Mouse (Mus musculus) heart, adult 2 months (tissue): ENCODE results near the gene Dnajc3. TPM values are rescaled to one million over a fixed set of nuclear protein-coding genes. Genes with fewer than 3 reads are reported as not detected.
"Not testable (repeated sequence)": the region's sequence is repeated elsewhere in the genome, so short reads cannot be mapped to it uniquely, and the experiment has no call there.

Experiments used
- DNase-seq, 2 experiments: peaks; one replicate each; pipeline ENCODE4 v3.0.0; 2021
- H3K27ac ChIP-seq: fragments of 200-600 bp; 2 replicates; pipeline ENCODE4 v1.8.1; 2022
- H3K27me3 ChIP-seq: fragments of 200-500 bp; 2 replicates; pipeline ENCODE4 v1.6.1; 2012; ENCODE audit warnings: mild to moderate bottlenecking, low read length, inconsistent platforms, mixed read lengths; ENCODE audit not compliant: control insufficient read depth, insufficient read depth
- H3K36me3 ChIP-seq: fragments of 200-500 bp; 2 replicates; pipeline ENCODE4 v1.6.1; 2012; ENCODE audit warnings: low read length, inconsistent platforms; ENCODE audit not compliant: control insufficient read depth, insufficient read depth
- H3K4me1 ChIP-seq: fragments of 200-500 bp; 2 replicates; pipeline ENCODE4 v1.6.1; 2011; ENCODE audit warnings: low read length; ENCODE audit not compliant: control insufficient read depth, insufficient read depth
- H3K4me3 ChIP-seq: fragments of 200-600 bp; 2 replicates; pipeline ENCODE4 v1.8.1; 2022
- H3K79me2 ChIP-seq: fragments of 200-500 bp; replicated peaks from 2 replicates; pipeline ENCODE4 v1.6.1; 2012; ENCODE audit warnings: mild to moderate bottlenecking, inconsistent platforms, low read length, moderate library complexity, mixed read lengths; ENCODE audit not compliant: control insufficient read depth, insufficient read depth
- H3K9ac ChIP-seq: fragments of 200-500 bp; 2 replicates; pipeline ENCODE4 v1.6.1; 2012; ENCODE audit warnings: low read depth, mild to moderate bottlenecking, control low read depth, inconsistent platforms, low read length, mixed read lengths
- CTCF ChIP-seq: fragments of 200-600 bp; IDR thresholded peaks from 2 replicates; pipeline ENCODE4 v1.8.1; 2022; ENCODE audit warnings: antibody characterized with exemption, mild to moderate bottlenecking, moderate library complexity
- EP300 ChIP-seq: fragments of 200-500 bp; IDR thresholded peaks from 2 replicates; pipeline ENCODE4 v1.6.1; 2011; ENCODE audit warnings: low read depth, low read length, control low read depth; ENCODE audit not compliant: insufficient read depth
- POLR2A ChIP-seq: fragments of 200-500 bp; IDR thresholded peaks from 2 replicates; pipeline ENCODE4 v1.6.1; 2011; ENCODE audit warnings: mild to moderate bottlenecking, low read depth, low read length, control low read depth; ENCODE audit not compliant: insufficient read depth
- WGBS: fragments of 180-500 bp; shearing (Covaris S2); methylation state at CpG from one replicate; pipeline ENCODE4 v1.1.7; 2018; 5-methylcytosine and 5-hydroxymethylcytosine counted together
- intact Hi-C: fragments of 180-260 bp; cut with DNase I; formaldehyde crosslinking; loops from one replicate; pipeline ENCODE4 v1.15.1; 2025
- polyA plus RNA-seq: library from polyadenylated mRNA; depleted of rRNA; stranded (reverse); fragments of >200 nt; gene quantifications from 2 replicates; pipeline ENCODE4 v1.2.3, GENCODE M21; 2012
- total RNA-seq, 2 experiments: library from RNA; stranded (reverse); gene quantifications; 2 replicates each; pipeline ENCODE4 v1.2.3; 2021

Dnajc3 gene
- total and polyA plus RNA-seq, 3 experiments, result 8.5 to 33.4 (median 32.5) TPM

- H3K4me3 ChIP-seq, result no peak overlapping the region
- intact Hi-C loops, result no loop called here
- H3K36me3 ChIP-seq, result peaks cover 3% of the 10 kb centered on the region
- no peaks in the 10 kb centered on the region for H3K27me3 ChIP-seq
- no peak overlapping the region for H3K9ac ChIP-seq
- H3K4me1 ChIP-seq, result no peaks in the 10 kb centered on the region
- no peak overlapping the region for H3K27ac ChIP-seq
- 91% methylated on average over 6 of the region's 6 CpGs for WGBS
- DNase-seq, result no peak
- no peak for TF ChIP-seq CTCF
- TF ChIP-seq EP300, result no peak
- TF ChIP-seq POLR2A, result no peak
- no peaks in the 10 kb centered on the region for H3K79me2 ChIP-seq
Observed at GRCm38 (mm10) chr14:118972268-118972667, 34.5 kb downstream of the Dnajc3 start.

GRCm38 (mm10) chr14:118977136-118977816 is 39.5 kb downstream of the Dnajc3 start:
- H3K9ac ChIP-seq, result no peak overlapping the region
- H3K27me3 ChIP-seq, result no peaks in the 10 kb centered on the region
- H3K79me2 ChIP-seq, result no peaks in the 10 kb centered on the region
- no peak overlapping the region for H3K4me3 ChIP-seq
- DNase-seq, result no peak
- peaks cover 6% of the 10 kb centered on the region for H3K36me3 ChIP-seq
- no peak overlapping the region for H3K27ac ChIP-seq
- no peak for TF ChIP-seq CTCF
- no peak for TF ChIP-seq POLR2A
- TF ChIP-seq EP300, result no peak
- H3K4me1 ChIP-seq, result no peaks in the 10 kb centered on the region
- WGBS, result 74% methylated on average over 8 of the region's 8 CpGs
- intact Hi-C loops, result no loop called here

- H3K27me3 ChIP-seq, result no peaks in the 10 kb centered on the region
- H3K4me1 ChIP-seq, result no peaks in the 10 kb centered on the region
- intact Hi-C loops, result no loop called here
- no peak for DNase-seq
- no peak overlapping the region for H3K4me3 ChIP-seq
- H3K9ac ChIP-seq, result no peak overlapping the region
- peaks cover 6% of the 10 kb centered on the region for H3K36me3 ChIP-seq
- TF ChIP-seq EP300 (no peak), CTCF (no peak), POLR2A (no peak)
- H3K79me2 ChIP-seq, result no peaks in the 10 kb centered on the region
- 86% methylated on average over 7 of the region's 7 CpGs for WGBS
- H3K27ac ChIP-seq, result no peak overlapping the region
Observed at GRCm38 (mm10) chr14:118979571-118980325, 42.0 kb downstream of the Dnajc3 start.

GRCm38 (mm10) chr14:118980358-118980757 is 42.6 kb downstream of the Dnajc3 start:
- H3K4me3 ChIP-seq, result no peak overlapping the region
- DNase-seq, result no peak
- peaks cover 6% of the 10 kb centered on the region for H3K36me3 ChIP-seq
- no peaks in the 10 kb centered on the region for H3K27me3 ChIP-seq
- no peak for TF ChIP-seq EP300
- no peak for TF ChIP-seq CTCF
- no peak for TF ChIP-seq POLR2A
- no peak overlapping the region for H3K9ac ChIP-seq
- H3K79me2 ChIP-seq, result no peaks in the 10 kb centered on the region
- 83% methylated on average over 5 of the region's 5 CpGs for WGBS
- no peak overlapping the region for H3K27ac ChIP-seq
- intact Hi-C loops, result no loop called here
- H3K4me1 ChIP-seq, result no peaks in the 10 kb centered on the region

- Histone ChIP-seq H3K27me3 (no peaks in the 10 kb centered on the region), H3K4me1 (no peaks in the 10 kb centered on the region), H3K9ac (no peak overlapping the region), H3K36me3 (peaks cover 5% of the 10 kb centered on the region), H3K79me2 (no peaks in the 10 kb centered on the region), H3K27ac (no peak overlapping the region), H3K4me3 (no peak overlapping the region)
- intact Hi-C loops, result no loop called here
- TF ChIP-seq EP300 (no peak), CTCF (no peak), POLR2A (no peak)
- WGBS, result 81% methylated on average over 8 of the region's 8 CpGs
- DNase-seq, result no peak
Observed at GRCm38 (mm10) chr14:118980890-118981289, 43.1 kb downstream of the Dnajc3 start.

- H3K4me3 ChIP-seq, H3K27me3 ChIP-seq, H3K79me2 ChIP-seq, H3K36me3 ChIP-seq, H3K4me1 ChIP-seq, H3K9ac ChIP-seq, intact Hi-C loops, H3K27ac ChIP-seq: not testable (repeated sequence)
- DNase-seq, result peak in 1 of 2 experiments; percentile 18
- 43% methylated on average over 6 of the region's 6 CpGs for WGBS
Observed at GRCm38 (mm10) chr14:118981711-118982428, 44.1 kb downstream of the Dnajc3 start.

- H3K27ac ChIP-seq, H3K79me2 ChIP-seq, intact Hi-C loops, H3K4me1 ChIP-seq, H3K9ac ChIP-seq, H3K4me3 ChIP-seq, H3K36me3 ChIP-seq, H3K27me3 ChIP-seq: not testable (repeated sequence)
- WGBS, result 41% methylated on average over 9 of the region's 11 CpGs
- DNase-seq, result peak in 1 of 2 experiments; percentile 23
Observed at GRCm38 (mm10) chr14:118982429-118983045, 44.8 kb downstream of the Dnajc3 start.
